Comparison of ENCODE assay signal across 32 mouse cellular contexts in the genomic region with DNA sequence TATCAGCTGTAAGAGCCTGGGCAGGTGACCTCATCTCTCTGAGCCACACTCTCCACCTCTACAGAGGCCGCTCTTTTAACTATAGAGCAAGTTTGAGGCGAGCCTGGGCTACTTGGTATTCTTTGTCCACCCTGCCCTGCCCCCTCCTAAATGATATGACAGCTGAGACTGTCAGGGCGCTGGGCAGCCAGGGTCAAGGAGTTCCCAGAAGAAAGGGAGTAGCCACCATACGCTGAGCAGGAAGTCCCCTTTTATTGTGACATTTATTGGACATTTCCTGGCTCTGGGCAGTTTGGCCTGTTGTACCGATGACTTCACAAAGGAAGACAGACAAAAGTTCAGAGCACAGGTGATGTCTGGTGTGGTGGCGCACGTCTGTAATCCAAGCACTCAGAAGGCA. TPM values are rescaled to one million over a fixed set of nuclear protein-coding genes. Genes with fewer than 3 reads are reported as not detected.
DNase-seq lines count a peak whose midpoint lies in the region; ATAC-seq lines count a peak whose summit lies in the region.
"Had no signal": no experiment of that assay in that cellular context is flagged by ENCODE, and none has a peak within 500 bp of the region (broad histone marks: within the 10 kb centered on the region; RNA-seq: fewer than 3 reads in every experiment).

No protein-coding gene starts in this region.

- H3K9me3 ChIP-seq in kidney, embryonic 14.5 days (ENCODE audit: control insufficient read depth, low read length): no peaks in the 10 kb centered on the region
- H3K9me3 ChIP-seq in stomach, embryonic 16.5 days (replicated peaks; ENCODE audit: control insufficient read depth, low read length): no peaks in the 10 kb centered on the region
- H3K9me3 ChIP-seq: embryonic facial prominence, embryonic 13.5 days; heart, embryonic 10.5 days; heart, embryonic 15.5 days; hindbrain, embryonic 10.5 days; hindbrain, embryonic 15.5 days; lung, embryonic 15.5 days; megakaryocyte, embryonic 14.5 days; midbrain, embryonic 12.5 days; neural tube, embryonic 13.5 days had no signal

- 0 out of 2 replicates have a peak, but pooled peaks have one; percentile 21 for ATAC-seq in kidney, embryonic 14.5 days (ENCODE audit: low FRiP score, low TSS enrichment)
- peak; percentile 13; the same call in 1 of the 2 replicates for ATAC-seq in erythroblast, adult 5-6 weeks (replicated peaks; ENCODE audit: low FRiP score, poor library complexity, severe bottlenecking)
- ATAC-seq in stomach, embryonic 16.5 days (ENCODE audit: insufficient read depth, low FRiP score): peak; percentile 48; the same call in 1 of the 2 replicates

- peak; percentile 93 for DNase-seq in heart, adult 11 months
- no peak for DNase-seq in heart, adult 18-20 months
- DNase-seq in kidney, adult 11 months: no peak
- DNase-seq in urinary bladder, postnatal 4 days (ENCODE audit: low spot score in 2 of 2): no peak

- WGBS in kidney, embryonic 14.5 days: 52% methylated on average over 7 of the region's 7 CpGs
- WGBS in stomach, embryonic 16.5 days: 67% methylated on average over 7 of the region's 7 CpGs

- H3K27ac ChIP-seq in kidney, embryonic 14.5 days (ENCODE audit: low read depth, low read length): no peak overlapping the region
- H3K27ac ChIP-seq in stomach, embryonic 16.5 days (ENCODE audit: low read length): no peak overlapping the region
- H3K27ac ChIP-seq: embryonic facial prominence, embryonic 13.5 days; gastrocnemius, adult 2 months; heart, embryonic 10.5 days; heart, embryonic 15.5 days; hindbrain, embryonic 10.5 days; hindbrain, embryonic 15.5 days; kidney, postnatal 0 days; liver, embryonic 14.5 days; lung, embryonic 15.5 days; midbrain, embryonic 12.5 days; neural tube, embryonic 13.5 days had no signal

- no peak overlapping the region for H3K9ac ChIP-seq in kidney, embryonic 14.5 days (ENCODE audit: low read depth, low read length)
- H3K9ac ChIP-seq in stomach, embryonic 16.5 days (ENCODE audit: low read length): no peak overlapping the region
- H3K9ac ChIP-seq: heart, embryonic 15.5 days; hindbrain, embryonic 15.5 days; liver, embryonic 14.5 days; lung, embryonic 15.5 days; midbrain, embryonic 12.5 days; neural tube, embryonic 13.5 days had no signal

- H3K36me3 ChIP-seq in kidney, embryonic 14.5 days (ENCODE audit: control insufficient read depth, insufficient read depth, low read length): no peaks in the 10 kb centered on the region
- H3K36me3 ChIP-seq in stomach, embryonic 16.5 days (ENCODE audit: control insufficient read depth, insufficient read depth, low read length): no peaks in the 10 kb centered on the region
- H3K36me3 ChIP-seq: embryonic facial prominence, embryonic 13.5 days; heart, embryonic 10.5 days; heart, embryonic 15.5 days; hindbrain, embryonic 10.5 days; hindbrain, embryonic 15.5 days; lung, embryonic 15.5 days; midbrain, embryonic 12.5 days; neural tube, embryonic 13.5 days had no signal

- no peak overlapping the region for H3K4me2 ChIP-seq in kidney, embryonic 14.5 days (replicated peaks; ENCODE audit: low read depth, low read length)
- no peak overlapping the region for H3K4me2 ChIP-seq in stomach, embryonic 16.5 days (ENCODE audit: low read depth, low read length)

- no peaks in the 10 kb centered on the region for H3K4me1 ChIP-seq in kidney, embryonic 14.5 days (ENCODE audit: control insufficient read depth, insufficient read depth, low read length)
- H3K4me1 ChIP-seq in stomach, embryonic 16.5 days (ENCODE audit: control insufficient read depth, insufficient read depth, low read length): 0 out of 2 replicates have a peak, but pooled peaks cover 4% of the 10 kb centered on the region
- H3K4me1 ChIP-seq: hindbrain, embryonic 10.5 days; midbrain, embryonic 12.5 days; neural tube, embryonic 13.5 days had no signal

- no peak overlapping the region for H3K4me3 ChIP-seq in kidney, embryonic 14.5 days (ENCODE audit: low read length)
- H3K4me3 ChIP-seq in stomach, embryonic 16.5 days (replicated peaks; ENCODE audit: low read length): no peak overlapping the region
- H3K4me3 ChIP-seq: erythroblast, embryonic 14.5 days; lung, embryonic 15.5 days; midbrain, embryonic 12.5 days had no signal

- no peaks in the 10 kb centered on the region for H3K27me3 ChIP-seq in kidney, embryonic 14.5 days (ENCODE audit: control insufficient read depth, insufficient read depth, low read length)
- H3K27me3 ChIP-seq in stomach, embryonic 16.5 days (ENCODE audit: control insufficient read depth, insufficient read depth, low read length): 0 out of 2 replicates have a peak, but pooled peaks cover 3% of the 10 kb centered on the region
- H3K27me3 ChIP-seq: embryonic facial prominence, embryonic 13.5 days; hindbrain, embryonic 15.5 days; lung, embryonic 15.5 days had no signal

RNA-seq across cellular contexts. Expression of gene Tinagl1, which starts 14.7 kb away (rescaled TPM):
- 10 to 100 TPM; 55.7 to 66.1 TPM for total RNA-seq in heart, adult 18-20 months (2021)
- 20.9 and 26.1 TPM in 2 replicates for polyA plus RNA-seq in kidney, embryonic 14.5 days (2014; fragmentation: Nextera tagmentation; extraction: Ambion mirVana)
- 67.6 and 69.8 TPM in 2 replicates for total RNA-seq in erythroblast, adult 5-6 weeks (2015; ENCODE audit: low replicate concordance)
- 95.4 and 126 TPM in 2 replicates for total RNA-seq in erythroblast, adult 5-6 weeks (2017; ENCODE audit: low replicate concordance)
- 62.7 and 77.6 TPM in 2 replicates for polyA plus RNA-seq in stomach, embryonic 16.5 days (2015; fragmentation: Nextera tagmentation; extraction: Ambion mirVana)
- total RNA-seq: CH12.LX had no signal
- polyA plus RNA-seq: activated CD4-positive, CD25-positive, alpha-beta regulatory T cell, adult 4 months; inflammation-experienced regulatory T-cells, adult 6 months had no signal

RNA-seq across cellular contexts. Expression of gene Gm853, which starts 32.6 kb away (rescaled TPM):
- not detected for total RNA-seq in heart, adult 18-20 months (2021)
- not detected in 2 replicates for polyA plus RNA-seq in kidney, embryonic 14.5 days (2014; fragmentation: Nextera tagmentation; extraction: Ambion mirVana)
- total RNA-seq in erythroblast, adult 5-6 weeks (2015; ENCODE audit: low replicate concordance): not detected in 2 replicates
- total RNA-seq in erythroblast, adult 5-6 weeks (2017; ENCODE audit: low replicate concordance): not detected in 2 replicates
- not detected in 2 replicates for polyA plus RNA-seq in stomach, embryonic 16.5 days (2015; fragmentation: Nextera tagmentation; extraction: Ambion mirVana)
- total RNA-seq: adrenal gland, adult 2 months; adrenal gland, postnatal 36 days; CH12.LX; common myeloid progenitor, adult 5-6 weeks; gastrocnemius, adult 2 months; gastrocnemius, postnatal 36 days; left cerebral cortex, postnatal 10 days had no signal
- polyA plus RNA-seq: activated CD4-positive, CD25-positive, alpha-beta regulatory T cell, adult 4 months; adrenal gland, adult 2 months; C2C12; embryonic facial prominence, embryonic 13.5 days; erythroblast, embryonic 14.5 days; forebrain, embryonic 11.5 days; heart, embryonic 10.5 days; heart, embryonic 15.5 days; inflammation-experienced regulatory T-cells, adult 6 months; limb, embryonic 11.5 days; liver, embryonic 14.5 days; lung, embryonic 15.5 days; midbrain, embryonic 12.5 days; neural tube, embryonic 13.5 days; small intestine, adult 2 months had no signal

RNA-seq across cellular contexts. Expression of gene Hcrtr1, which starts 50.4 kb away (rescaled TPM):
- not detected for total RNA-seq in heart, adult 18-20 months (2021)
- polyA plus RNA-seq in kidney, embryonic 14.5 days (2014; fragmentation: Nextera tagmentation; extraction: Ambion mirVana): not detected in 2 replicates
- total RNA-seq in erythroblast, adult 5-6 weeks (2015; ENCODE audit: low replicate concordance): not detected in 2 replicates
- total RNA-seq in erythroblast, adult 5-6 weeks (2017; ENCODE audit: low replicate concordance): not detected in 2 replicates
- polyA plus RNA-seq in stomach, embryonic 16.5 days (2015; fragmentation: Nextera tagmentation; extraction: Ambion mirVana): 0.29 and 0.49 TPM in 2 replicates
- total RNA-seq: CH12.LX; common myeloid progenitor, adult 5-6 weeks; gastrocnemius, adult 2 months; gastrocnemius, postnatal 36 days had no signal
- polyA plus RNA-seq: activated CD4-positive, CD25-positive, alpha-beta regulatory T cell, adult 4 months; C2C12; erythroblast, embryonic 14.5 days; heart, embryonic 15.5 days; inflammation-experienced regulatory T-cells, adult 6 months; limb, embryonic 11.5 days; liver, embryonic 14.5 days had no signal
